Mouse (Mus musculus): ENCODE results near the gene Bcdin3d. TPM values are rescaled to one million over a fixed set of nuclear protein-coding genes. Genes with fewer than 3 reads are reported as not detected.

The Bcdin3d gene
- total RNA-seq, 4 experiments from 2014 or later, result 5.2 to 8.1 (median 7.1) TPM

GRCm38 (mm10) chr15:99440112-99440815 lies 34.3 kb downstream of the Bcdin3d start:
- DNase-seq, result no peak

- DNase-seq, result no peak
Observed at GRCm38 (mm10) chr15:99438966-99439698, 35.4 kb downstream of the Bcdin3d start.

GRCm38 (mm10) chr15:99433913-99434312 lies 40.6 kb downstream of the Bcdin3d start:
- peak; percentile 81 for DNase-seq

- DNase-seq, result no peak
Observed at GRCm38 (mm10) chr15:99433081-99433718, 41.3 kb downstream of the Bcdin3d start.

- no peak for DNase-seq
Observed at GRCm38 (mm10) chr15:99431967-99432366, 42.6 kb downstream of the Bcdin3d start.

- DNase-seq, result no peak
Observed at GRCm38 (mm10) chr15:99431504-99431903, 43.0 kb downstream of the Bcdin3d start.

- DNase-seq, result no peak
Observed at GRCm38 (mm10) chr15:99431063-99431462, 43.5 kb downstream of the Bcdin3d start.

- DNase-seq, result no peak
Observed at GRCm38 (mm10) chr15:99430394-99430793, 44.1 kb downstream of the Bcdin3d start.

- DNase-seq, result no peak
Observed at GRCm38 (mm10) chr15:99423884-99424283, 50.6 kb downstream of the Bcdin3d start.

GRCm38 (mm10) chr15:99423131-99423530 lies 51.4 kb downstream of the Bcdin3d start:
- no peak for DNase-seq

GRCm38 (mm10) chr15:99422551-99422950 lies 52.0 kb downstream of the Bcdin3d start:
- DNase-seq, result no peak

GRCm38 (mm10) chr15:99421676-99422075 lies 52.9 kb downstream of the Bcdin3d start:
- no peak for DNase-seq

GRCm38 (mm10) chr15:99421152-99421551 lies 53.4 kb downstream of the Bcdin3d start:
- DNase-seq, result no peak

GRCm38 (mm10) chr15:99420521-99421014 lies 54.0 kb downstream of the Bcdin3d start:
- peak; percentile 61 for DNase-seq

- no peak for DNase-seq
Observed at GRCm38 (mm10) chr15:99420101-99420500, 54.4 kb downstream of the Bcdin3d start.

Other genes starting within 250 kb of the Bcdin3d start
- gene Kcnh3, start 249.9 kb downstream of the Bcdin3d start, total RNA-seq (2022), result 1 to 10 TPM in 3 of 4 experiments, under 1 TPM in 1; 0.70 to 1.9 (median 1.5) TPM
- gene Mcrs1, start 222.8 kb downstream of the Bcdin3d start, total RNA-seq (2022), result 10 to 100 TPM; 43.9 to 54.3 (median 49.1) TPM
- 10 to 100 TPM; 46.5 to 76.6 (median 51.2) TPM for gene Prpf40b, start 179.6 kb downstream of the Bcdin3d start, total RNA-seq (2022)
- 1 to 10 TPM; 2.6 to 4.5 (median 3.8) TPM for gene Fam186b, start 178.8 kb downstream of the Bcdin3d start, total RNA-seq (2022)
- gene Fmnl3, start 104.2 kb downstream of the Bcdin3d start, total RNA-seq (2022), result 10 to 100 TPM; 16.5 to 29.3 (median 24.4) TPM
- gene Tmbim6, start 81.8 kb downstream of the Bcdin3d start, total RNA-seq (2022), result 100 to 1,000 TPM; 442 to 837 (median 596) TPM
- gene Nckap5l, start 17.0 kb downstream of the Bcdin3d start, total RNA-seq (2022), result 10 to 100 TPM; 20.2 to 54.8 (median 28.3) TPM
- 10 to 100 TPM; 33.7 to 54.7 (median 43.2) TPM for gene Faim2, start 53.4 kb upstream of the Bcdin3d start, total RNA-seq (2022)
- 1 to 10 TPM; 1.0 to 5.2 (median 1.9) TPM for gene Aqp2, start 104.3 kb upstream of the Bcdin3d start, total RNA-seq (2022)
- gene Aqp5, start 116.1 kb upstream of the Bcdin3d start, total RNA-seq (2022), result 1 to 10 TPM in 1 of 4 experiments, under 1 TPM in 3; 0.43 to 2.1 (median 0.73) TPM
- gene Aqp6, start 126.7 kb upstream of the Bcdin3d start, total RNA-seq (2022), result not detected
- 1 to 10 TPM; 2.5 to 5.6 (median 4.8) TPM for gene Racgap1, start 176.9 kb upstream of the Bcdin3d start, total RNA-seq (2022)
- 1 to 10 TPM; 1.4 to 2.5 (median 1.8) TPM for gene Asic1, start 195.6 kb upstream of the Bcdin3d start, total RNA-seq (2022)
- gene Smarcd1, start 227.4 kb upstream of the Bcdin3d start, total RNA-seq (2022), result 10 to 100 TPM; 45.2 to 90.5 (median 62.8) TPM
- 10 to 100 TPM; 30.4 to 55.2 (median 34.8) TPM for gene Gm17349, start 230.8 kb upstream of the Bcdin3d start, total RNA-seq (2022)
- gene Gpd1, start 242.8 kb upstream of the Bcdin3d start, total RNA-seq (2022), result 100 to 1,000 TPM; 189 to 666 (median 461) TPM